Mouse (Mus musculus) spleen, adult 18-20 months (tissue): ENCODE measurements around the gene Olfr646.

ENCODE experiments used
- DNase-seq, 2 experiments: peaks; one replicate each; pipeline ENCODE4 v3.0.0; 2022; ENCODE audit warnings: mixed read lengths in 2 of 2

Gene Olfr646

DNA sequence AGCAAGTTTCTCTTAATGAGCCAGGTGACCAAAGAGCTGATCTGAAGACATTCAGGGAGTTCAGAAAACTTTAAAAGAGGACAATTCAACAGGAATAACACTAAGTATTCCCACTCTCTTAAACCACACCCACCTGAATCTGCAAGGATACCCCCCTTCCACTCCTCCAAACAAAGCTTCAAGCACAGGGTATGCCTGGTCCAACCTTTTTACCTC, at the start of gene Olfr646:
Olfr646 (plus strand) TSS at position 117 of the 216 bp plus-strand sequence.
- no peak for DNase-seq

DNA sequence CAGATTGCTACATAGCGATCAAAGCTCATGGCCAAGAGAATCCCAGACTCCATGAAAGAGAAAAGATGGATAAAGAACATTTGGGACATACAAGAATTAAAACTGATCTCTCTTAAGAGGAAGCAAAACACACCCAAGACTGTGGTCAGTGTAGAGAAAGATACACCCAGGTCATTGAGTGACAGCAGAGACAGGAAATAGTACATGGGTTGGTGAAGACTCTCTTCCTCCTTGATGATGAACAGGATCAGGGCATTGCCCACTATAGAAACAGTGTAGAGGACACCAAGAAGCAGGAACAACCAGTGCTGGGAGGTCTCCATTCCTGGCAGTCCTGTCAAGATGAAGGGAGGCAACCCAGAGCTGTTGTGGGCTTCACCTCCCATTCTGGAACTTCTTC, 45.5 kb upstream of the Olfr646 start:
- DNase-seq: no peak

DNA sequence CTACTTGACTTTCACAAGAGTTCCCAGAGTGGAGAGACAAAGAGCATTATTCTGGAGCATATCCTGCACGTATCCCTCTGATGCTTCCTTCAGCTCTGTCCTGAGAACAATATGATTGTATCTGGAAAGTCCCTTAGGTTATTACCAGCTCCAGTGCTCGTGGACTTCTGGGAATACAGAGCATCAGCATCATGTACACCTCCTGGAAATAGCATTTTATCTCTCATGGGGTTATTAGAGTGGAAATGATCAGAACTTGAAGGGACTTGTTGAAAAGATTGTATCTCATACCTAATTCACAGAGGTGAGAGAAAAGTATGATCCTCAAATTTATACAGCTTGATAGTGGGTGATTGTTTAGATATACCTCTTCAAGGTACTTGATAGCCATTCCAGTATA, 43.3 kb upstream of the Olfr646 start, which contains the start of gene 4930516K23Rik:
4930516K23Rik (minus strand) TSS at position 101 of the 400 bp plus-strand sequence.
- no peak for DNase-seq

DNA sequence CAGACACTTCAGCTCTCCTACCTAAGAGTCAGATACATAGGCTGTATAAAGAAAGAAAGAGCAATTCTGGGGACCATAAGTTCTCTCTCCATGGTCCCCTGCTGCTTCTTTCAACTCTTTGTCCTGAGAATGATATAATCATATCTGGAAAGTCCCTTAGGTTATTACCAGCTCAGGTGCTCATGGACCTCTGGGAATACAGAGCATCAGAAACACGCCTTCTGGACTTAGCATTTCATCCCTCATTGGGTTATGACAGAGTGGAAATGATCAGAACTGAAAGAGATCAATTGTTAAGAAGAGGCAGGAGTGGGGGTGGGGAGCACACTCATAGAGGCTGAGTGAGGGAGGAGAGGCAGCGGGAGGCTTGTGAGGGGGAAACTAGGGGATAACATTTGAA, 32.9 kb upstream of the Olfr646 start, which contains the start of gene Olfr644:
Olfr644 (minus strand) TSS at position 101 of the 400 bp plus-strand sequence.
- no peak for DNase-seq

DNA sequence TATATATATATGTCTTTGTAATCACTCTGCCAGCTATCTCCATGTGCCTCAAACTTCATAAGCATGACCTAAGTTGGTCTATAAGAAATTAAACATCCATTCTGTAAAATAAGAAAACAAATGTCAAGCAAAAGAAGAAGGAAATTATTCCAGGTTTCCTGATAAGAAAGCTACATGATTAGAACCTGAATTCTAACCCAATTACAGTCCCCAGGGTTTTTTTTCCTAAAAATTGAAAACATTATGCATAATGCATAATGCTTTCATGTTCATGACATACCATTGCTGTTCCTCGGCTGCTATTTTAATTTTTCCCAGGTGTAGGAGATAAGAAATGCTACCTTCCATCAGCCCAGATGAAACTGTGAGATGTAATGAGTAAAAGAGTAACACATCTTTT, 19.3 kb upstream of the Olfr646 start, which contains the start of gene Olfr645:
Olfr645 (minus strand) TSS at position 101 of the 400 bp plus-strand sequence.
- no peak for DNase-seq

DNA sequence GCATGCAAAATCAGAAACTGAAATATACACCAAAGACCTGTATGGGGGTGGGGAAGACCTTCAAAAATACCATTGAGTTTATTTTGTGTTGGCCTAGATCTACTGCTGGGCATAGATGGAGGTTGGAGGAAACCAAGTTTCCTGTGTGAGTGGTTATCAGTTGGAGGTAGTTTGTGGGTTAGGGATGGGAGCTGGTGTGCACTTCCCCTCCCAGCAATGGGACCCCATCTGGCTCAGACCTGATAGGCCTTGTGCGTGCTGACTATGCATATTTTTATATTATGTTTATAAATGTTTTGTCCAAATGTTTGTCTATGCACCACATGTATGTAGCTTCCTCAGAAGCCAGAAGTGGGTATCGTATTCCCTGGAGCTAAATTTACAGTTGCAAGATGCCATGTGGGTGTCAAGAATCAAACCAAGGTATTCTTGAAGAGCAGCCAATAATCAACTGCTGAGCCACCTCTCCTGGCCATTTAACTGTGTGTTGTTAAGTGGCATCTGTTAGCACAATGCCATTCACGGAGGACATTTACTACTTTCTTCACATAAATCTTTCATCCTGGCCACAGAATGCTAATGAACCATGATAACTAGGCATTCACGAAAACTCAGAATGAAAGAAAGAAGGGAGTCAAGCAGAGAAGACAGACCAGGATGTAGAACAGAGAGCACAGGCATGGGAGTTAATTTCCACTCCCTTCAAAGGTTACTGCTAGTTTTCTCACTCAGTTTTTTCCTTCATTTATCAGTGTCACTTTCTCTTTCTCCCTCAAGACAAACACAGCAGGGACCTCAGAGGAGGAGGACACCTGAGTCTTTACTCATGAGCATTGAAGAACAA, 538 bp upstream of the Olfr646 start:
- no peak for DNase-seq

DNA sequence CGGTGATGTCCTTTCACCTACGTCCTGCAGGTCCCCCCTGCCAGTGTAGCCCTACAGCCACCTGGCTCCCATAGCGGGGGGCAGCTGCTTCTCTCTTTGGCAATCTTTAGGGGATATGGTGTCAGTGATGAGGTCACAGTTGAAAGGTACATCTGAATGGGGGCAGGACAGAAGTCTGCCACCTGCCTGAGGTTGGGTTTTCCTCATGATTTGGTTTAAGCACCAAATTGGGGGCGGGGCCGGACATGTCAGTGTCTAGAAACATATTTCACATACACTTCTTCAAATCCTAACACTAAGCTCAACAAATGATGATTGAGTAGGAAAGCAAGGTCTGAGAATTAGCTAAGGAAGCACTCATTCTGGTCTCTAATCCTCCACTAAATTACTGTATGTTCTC, 25.1 kb downstream of the Olfr646 start, which contains the start of gene Ubqln5:
Ubqln5 (minus strand) TSS at position 101 of the 400 bp plus-strand sequence.
- no peak for DNase-seq

DNA sequence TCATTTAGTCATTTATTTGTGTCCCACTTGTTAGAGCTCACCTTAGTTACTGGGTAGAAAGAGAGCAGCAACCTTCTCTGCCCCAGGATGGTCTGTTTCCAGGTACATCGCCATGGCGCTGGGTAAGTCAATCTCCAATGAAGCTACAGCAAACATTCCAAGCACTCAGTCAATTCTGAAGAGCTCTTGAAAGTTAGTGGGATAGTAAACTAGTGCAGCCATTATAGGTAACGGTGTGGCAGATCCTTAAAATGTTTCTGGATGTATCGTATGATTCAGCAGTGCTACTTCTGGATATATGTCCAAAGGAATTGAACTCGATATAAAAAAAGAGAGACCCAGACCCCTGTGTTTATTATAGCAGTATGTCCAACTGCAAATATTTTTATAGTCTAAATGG, 32.6 kb downstream of the Olfr646 start, which contains the start of gene Olfr643:
Olfr643 (minus strand) TSS at position 101 of the 400 bp plus-strand sequence.
- DNase-seq: no peak

DNA sequence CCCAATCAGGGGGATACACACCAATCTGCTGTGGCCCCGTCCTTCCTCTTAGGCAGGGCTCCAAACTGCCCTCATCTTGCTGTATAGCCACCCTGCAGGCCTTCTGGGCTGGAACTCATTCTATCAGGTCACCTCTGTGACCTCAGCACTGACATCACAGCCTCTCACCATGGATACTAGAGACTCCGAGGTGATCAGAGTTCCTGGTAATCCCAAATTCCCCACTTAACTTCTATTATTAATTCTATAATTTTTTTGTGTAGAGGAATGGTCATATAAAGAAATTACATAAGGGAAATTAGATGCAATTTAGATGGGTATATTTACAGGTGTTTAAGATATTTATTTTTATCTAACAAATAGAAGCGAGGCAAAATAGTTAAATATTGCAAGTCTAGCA, 38.5 kb downstream of the Olfr646 start, which contains the start of gene Ubqln3:
Ubqln3 (minus strand) TSS at position 101 of the 400 bp plus-strand sequence.
- DNase-seq: no peak

DNA sequence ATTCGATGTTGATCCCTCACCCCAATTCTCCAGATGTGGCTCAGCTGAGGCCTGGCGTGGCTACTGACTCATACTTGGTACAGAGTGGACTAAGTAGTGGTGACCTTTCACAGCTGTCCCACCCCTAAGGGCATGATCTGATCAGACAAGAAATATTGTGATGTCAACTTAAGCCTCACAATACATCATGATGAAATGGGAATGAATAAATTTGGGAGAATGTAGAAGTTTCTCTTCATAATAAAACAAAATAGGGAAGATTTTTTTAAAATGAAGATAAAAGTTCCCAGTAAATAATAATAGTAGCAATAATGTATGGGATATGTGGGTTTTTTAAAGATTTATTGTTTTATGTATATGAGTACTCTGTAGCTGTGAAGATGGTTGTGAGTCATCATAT, 45.8 kb downstream of the Olfr646 start, which contains the start of gene Ubqlnl:
Ubqlnl (minus strand) TSS at position 101 of the 400 bp plus-strand sequence.
- DNase-seq: no peak
